Mouse (Mus musculus): ENCODE data around the gene Arid4a. TPM values are rescaled to one million over a fixed set of nuclear protein-coding genes. Genes with fewer than 3 reads are reported as not detected.

The Arid4a gene
- total RNA-seq, 4 experiments from 2014 or later = 20.6 to 32.2 (median 23.4) TPM

Other genes with a start within 250 kb of the Arid4a start
- 100 to 1,000 TPM in 2 of 4 experiments, 10 to 100 TPM in 2; 55.0 to 240 (median 120) TPM for gene Frmd6, start 190.5 kb upstream of the Arid4a start, total RNA-seq (2022)
- 100 to 1,000 TPM; 177 to 222 (median 203) TPM for gene Actr10, start 78.1 kb upstream of the Arid4a start, total RNA-seq (2022)
- 100 to 1,000 TPM; 310 to 386 (median 323) TPM for gene Psma3, start 41.4 kb upstream of the Arid4a start, total RNA-seq (2022)
- gene Tomm20l, start 95.4 kb downstream of the Arid4a start, total RNA-seq (2022) = 10 to 100 TPM in 2 of 4 experiments, 1 to 10 TPM in 2; 9.0 to 14.9 (median 11.7) TPM
- gene Timm9, start 120.7 kb downstream of the Arid4a start, total RNA-seq (2022) = 10 to 100 TPM; 49.0 to 68.2 (median 57.4) TPM
- gene 2700049A03Rik, start 120.9 kb downstream of the Arid4a start, total RNA-seq (2022) = 10 to 100 TPM; 11.9 to 18.6 (median 13.6) TPM